Mouse (Mus musculus) E14TG2a.4 (cell line): ENCODE data around the gene Map2k2.

Experiments used
- CTCF ChIP-seq: conservative IDR thresholded peaks from 2 replicates; pipeline ENCODE4 v1.5.1; 2014; ENCODE audit warnings: low read length
- NANOG ChIP-seq: IDR thresholded peaks from 2 replicates; pipeline ENCODE4 v1.6.1; 2014; ENCODE audit warnings: borderline replicate concordance, low read length, mixed read lengths
- POU5F1 ChIP-seq: IDR thresholded peaks from 2 replicates; pipeline ENCODE4 v1.6.1; 2014; ENCODE audit warnings: low read length, borderline replicate concordance

DNA sequence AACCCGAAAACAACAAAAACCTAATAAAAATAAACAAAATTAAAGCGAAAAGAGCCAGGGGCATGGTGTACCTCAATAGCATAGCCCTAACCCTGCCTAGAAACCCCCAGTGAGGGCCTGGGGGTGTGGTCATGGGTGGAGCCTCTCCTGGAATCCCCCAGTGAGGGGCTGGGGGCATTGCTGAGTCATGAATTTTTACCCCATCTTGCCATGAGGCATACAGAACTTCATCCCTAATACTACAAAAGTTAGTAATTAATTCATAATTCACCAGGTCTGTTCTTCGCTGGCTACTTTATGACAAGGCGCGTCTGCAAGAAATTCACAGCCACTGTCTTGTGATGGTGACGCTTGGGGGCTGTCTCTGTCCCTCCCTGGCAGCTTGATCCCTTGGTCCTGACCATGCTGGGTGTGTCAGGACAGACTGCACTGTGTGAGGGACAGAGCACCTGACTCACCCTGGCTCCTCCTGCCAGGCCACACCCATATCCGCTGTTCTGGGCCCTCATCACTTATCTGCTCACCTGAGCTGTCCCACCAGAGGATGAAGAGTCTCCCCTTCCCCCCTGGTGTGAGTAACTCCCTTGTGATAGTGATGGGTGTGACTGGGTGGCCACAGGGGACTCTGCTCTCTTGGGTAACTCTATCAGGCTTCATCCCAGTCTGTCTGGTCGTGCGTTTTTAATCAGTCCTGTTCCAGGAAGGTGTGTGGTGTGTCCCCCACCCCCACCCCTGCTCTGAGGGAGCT, 10.6 kb upstream of the Map2k2 start:
- no peak for TF ChIP-seq CTCF
- TF ChIP-seq POU5F1 = no peak
- no peak for TF ChIP-seq NANOG
